In genomic region chr7:62378529-62378928, GRCm38 (mm10) we compare ENCODE assay signal across 14 mouse cellular contexts. TPM values are rescaled to one million over a fixed set of nuclear protein-coding genes. Genes with fewer than 3 reads are reported as not detected.
DNase-seq lines count a peak whose midpoint lies in the region; ATAC-seq lines count a peak whose summit lies in the region.
"Had no signal": no experiment of that assay in that cellular context is flagged by ENCODE, and none has a peak within 500 bp of the region (broad histone marks: within the 10 kb centered on the region; RNA-seq: fewer than 3 reads in every experiment).

No protein-coding gene starts in this region.

- no peaks in the 10 kb centered on the region for H3K27me3 ChIP-seq in embryonic facial prominence, embryonic 14.5 days (replicated peaks; ENCODE audit: control insufficient read depth, insufficient read depth, low read length)
- no peaks in the 10 kb centered on the region for H3K27me3 ChIP-seq in forebrain, embryonic 12.5 days
- H3K27me3 ChIP-seq in hindbrain, embryonic 14.5 days (ENCODE audit: control insufficient read depth, insufficient read depth, low read length), result no peaks in the 10 kb centered on the region
- no peaks in the 10 kb centered on the region for H3K27me3 ChIP-seq in midbrain, embryonic 14.5 days (ENCODE audit: control insufficient read depth, insufficient read depth, low read length)
- no peaks in the 10 kb centered on the region for H3K27me3 ChIP-seq in intestine, embryonic 16.5 days (replicated peaks; ENCODE audit: control insufficient read depth, insufficient read depth, low read length)
- H3K27me3 ChIP-seq: CH12.LX had no signal

- H3K4me3 ChIP-seq in embryonic facial prominence, embryonic 14.5 days (ENCODE audit: low read depth, low read length), result peak overlapping the region; percentile 52
- peak overlapping the region; percentile 53 for H3K4me3 ChIP-seq in forebrain, embryonic 12.5 days (replicated peaks)
- H3K4me3 ChIP-seq in hindbrain, embryonic 14.5 days (replicated peaks; ENCODE audit: low read length), result peak overlapping the region; percentile 58
- H3K4me3 ChIP-seq in midbrain, embryonic 14.5 days (replicated peaks; ENCODE audit: low read depth, low read length), result peak overlapping the region; percentile 56
- no peak overlapping the region for H3K4me3 ChIP-seq in intestine, embryonic 16.5 days (ENCODE audit: low read length)

- H3K27ac ChIP-seq in embryonic facial prominence, embryonic 14.5 days (replicated peaks; ENCODE audit: low read depth, low read length), result no peak overlapping the region
- H3K27ac ChIP-seq in forebrain, embryonic 12.5 days, result no peak overlapping the region
- H3K27ac ChIP-seq in hindbrain, embryonic 14.5 days, result no peak overlapping the region
- H3K27ac ChIP-seq in midbrain, embryonic 14.5 days (replicated peaks; ENCODE audit: low read depth, low read length), result no peak overlapping the region
- no peak overlapping the region for H3K27ac ChIP-seq in intestine, embryonic 16.5 days (ENCODE audit: low read length)

- H3K4me1 ChIP-seq in embryonic facial prominence, embryonic 14.5 days (ENCODE audit: control insufficient read depth, insufficient read depth, low read length), result no peaks in the 10 kb centered on the region
- H3K4me1 ChIP-seq in forebrain, embryonic 12.5 days, result peaks cover 14% of the 10 kb centered on the region
- no peaks in the 10 kb centered on the region; the same call in 1 of the 2 replicates for H3K4me1 ChIP-seq in hindbrain, embryonic 14.5 days (replicated peaks; ENCODE audit: control insufficient read depth, insufficient read depth, low read length)
- H3K4me1 ChIP-seq in midbrain, embryonic 14.5 days (ENCODE audit: control insufficient read depth, insufficient read depth, low read length), result 0 out of 2 replicates have a peak, but pooled peaks cover 5% of the 10 kb centered on the region
- H3K4me1 ChIP-seq in intestine, embryonic 16.5 days (ENCODE audit: control insufficient read depth, insufficient read depth, low read length), result no peaks in the 10 kb centered on the region

- ATAC-seq in embryonic facial prominence, embryonic 14.5 days (ENCODE audit: low read depth), result no peak
- ATAC-seq in forebrain, embryonic 12.5 days (ENCODE audit: low FRiP score), result no peak
- no peak for ATAC-seq in hindbrain, embryonic 14.5 days (ENCODE audit: low FRiP score)
- no peak for ATAC-seq in midbrain, embryonic 14.5 days (ENCODE audit: low FRiP score, low TSS enrichment)
- no peak for ATAC-seq in intestine, embryonic 16.5 days

- peak overlapping the region; percentile 8; the same call in 1 of the 2 replicates for H3K9ac ChIP-seq in embryonic facial prominence, embryonic 14.5 days (ENCODE audit: low read depth, low read length)
- peak overlapping the region; percentile 63 for H3K9ac ChIP-seq in forebrain, embryonic 12.5 days
- H3K9ac ChIP-seq in hindbrain, embryonic 14.5 days, result peak overlapping the region; percentile 81
- H3K9ac ChIP-seq in midbrain, embryonic 14.5 days (replicated peaks; ENCODE audit: low read length), result peak overlapping the region; percentile 75; the same call in 1 of the 2 replicates
- no peak overlapping the region for H3K9ac ChIP-seq in intestine, embryonic 16.5 days (ENCODE audit: low read depth, low read length)

- 88% methylated on average over 8 of the region's 9 CpGs for WGBS in embryonic facial prominence, embryonic 14.5 days
- WGBS in forebrain, embryonic 12.5 days, result 88% methylated on average over 9 of the region's 9 CpGs
- WGBS in hindbrain, embryonic 14.5 days, result 81% methylated on average over 9 of the region's 9 CpGs
- WGBS in midbrain, embryonic 14.5 days, result 89% methylated on average over 9 of the region's 9 CpGs
- 86% methylated on average over 9 of the region's 9 CpGs for WGBS in intestine, embryonic 16.5 days

- no peak for DNase-seq in embryonic facial prominence, embryonic 14.5 days (ENCODE audit: low spot score)
- no peak for DNase-seq in hindbrain, embryonic 14.5 days (ENCODE audit: low spot score)
- no peak for DNase-seq in midbrain, embryonic 14.5 days
- no peak for DNase-seq in spleen, postnatal 14 days (ENCODE audit: low spot score in 2 of 2)
- DNase-seq in cerebellum, postnatal 4 days (ENCODE audit: low spot score in 2 of 2), result no peak
- DNase-seq in adrenal gland, adult 18-20 months (ENCODE audit: low spot score in 2 of 2), result no peak
- DNase-seq: cerebellum, adult 11-12 months; kidney, adult 9 months; retina, postnatal 1 day had no signal

- peaks cover 8% of the 10 kb centered on the region; the same call in 1 of the 2 replicates for H3K9me3 ChIP-seq in embryonic facial prominence, embryonic 14.5 days (ENCODE audit: control insufficient read depth, low read length)
- peaks cover 32% of the 10 kb centered on the region; the same call in 1 of the 2 replicates for H3K9me3 ChIP-seq in forebrain, embryonic 12.5 days
- H3K9me3 ChIP-seq in hindbrain, embryonic 14.5 days (ENCODE audit: control insufficient read depth, low read length), result peaks cover 25% of the 10 kb centered on the region
- H3K9me3 ChIP-seq in midbrain, embryonic 14.5 days (ENCODE audit: control insufficient read depth, low read length), result peaks cover 13% of the 10 kb centered on the region
- H3K9me3 ChIP-seq in intestine, embryonic 16.5 days (ENCODE audit: control insufficient read depth, low read length), result peaks cover 11% of the 10 kb centered on the region; the same call in 1 of the 2 replicates

- H3K36me3 ChIP-seq in embryonic facial prominence, embryonic 14.5 days (ENCODE audit: control insufficient read depth, insufficient read depth, low read length), result no peaks in the 10 kb centered on the region
- peaks cover 6% of the 10 kb centered on the region; the same call in 1 of the 2 replicates for H3K36me3 ChIP-seq in forebrain, embryonic 12.5 days (replicated peaks)
- peaks cover 9% of the 10 kb centered on the region for H3K36me3 ChIP-seq in hindbrain, embryonic 14.5 days (replicated peaks; ENCODE audit: control insufficient read depth, insufficient read depth)
- H3K36me3 ChIP-seq in midbrain, embryonic 14.5 days (ENCODE audit: control insufficient read depth, insufficient read depth, low read length), result 0 out of 2 replicates have a peak, but pooled peaks cover 3% of the 10 kb centered on the region
- no peaks in the 10 kb centered on the region for H3K36me3 ChIP-seq in intestine, embryonic 16.5 days (ENCODE audit: control insufficient read depth, insufficient read depth, low read length)

- peak overlapping the region; percentile 55; the same call in 1 of the 2 replicates for H3K4me2 ChIP-seq in embryonic facial prominence, embryonic 14.5 days (ENCODE audit: low read depth, low read length)
- peak overlapping the region; percentile 65 for H3K4me2 ChIP-seq in forebrain, embryonic 12.5 days
- H3K4me2 ChIP-seq in hindbrain, embryonic 14.5 days (replicated peaks), result peak overlapping the region; percentile 62
- peak overlapping the region; percentile 61 for H3K4me2 ChIP-seq in midbrain, embryonic 14.5 days (ENCODE audit: low read length)
- H3K4me2 ChIP-seq in intestine, embryonic 16.5 days (ENCODE audit: low read depth, low read length), result no peak overlapping the region

RNA-seq across cellular contexts. Expression of gene Magel2, which starts 1.7 kb away (rescaled TPM):
- 12.9 and 13.3 TPM in 2 replicates for polyA plus RNA-seq in embryonic facial prominence, embryonic 14.5 days (2014; fragmentation: Nextera tagmentation; extraction: Ambion mirVana)
- polyA plus RNA-seq in forebrain, embryonic 12.5 days (2016; fragmentation: Nextera tagmentation; extraction: Ambion mirVana), result 22.3 and 30.3 TPM in 2 replicates
- 17.2 and 17.6 TPM in 2 replicates for polyA plus RNA-seq in hindbrain, embryonic 14.5 days (2014; fragmentation: Nextera tagmentation; extraction: Ambion mirVana)
- polyA plus RNA-seq in midbrain, embryonic 14.5 days (2014; fragmentation: Nextera tagmentation; extraction: Ambion mirVana), result 16.2 and 16.3 TPM in 2 replicates
- polyA plus RNA-seq in intestine, embryonic 16.5 days (2015; fragmentation: Nextera tagmentation; extraction: Ambion mirVana), result 0.50 and 0.59 TPM in 2 replicates
- total RNA-seq in adrenal gland, adult 18-20 months (2021), result 1 to 10 TPM in 1 of 2 experiments, under 1 TPM in 1; 0.80 to 1.2 TPM
- total RNA-seq: CH12.LX; gastrocnemius, adult 8-10 months; hematopoietic stem cell, adult 5-6 weeks had no signal

RNA-seq across cellular contexts. Expression of gene Ndn, which starts 32.2 kb away (rescaled TPM):
- polyA plus RNA-seq in embryonic facial prominence, embryonic 14.5 days (2014; fragmentation: Nextera tagmentation; extraction: Ambion mirVana), result 205 and 214 TPM in 2 replicates
- 259 and 280 TPM in 2 replicates for polyA plus RNA-seq in forebrain, embryonic 12.5 days (2016; fragmentation: Nextera tagmentation; extraction: Ambion mirVana)
- polyA plus RNA-seq in hindbrain, embryonic 14.5 days (2014; fragmentation: Nextera tagmentation; extraction: Ambion mirVana), result 536 and 618 TPM in 2 replicates
- polyA plus RNA-seq in midbrain, embryonic 14.5 days (2014; fragmentation: Nextera tagmentation; extraction: Ambion mirVana), result 622 and 693 TPM in 2 replicates
- polyA plus RNA-seq in intestine, embryonic 16.5 days (2015; fragmentation: Nextera tagmentation; extraction: Ambion mirVana), result 48.6 and 52.0 TPM in 2 replicates
- total RNA-seq in adrenal gland, adult 18-20 months (2021), result 10 to 100 TPM; 69.4 to 80.4 TPM
- total RNA-seq: CH12.LX had no signal

RNA-seq across cellular contexts. Expression of gene Mkrn3, which starts 41.4 kb away (rescaled TPM):
- 6.2 TPM in 2 replicates for polyA plus RNA-seq in embryonic facial prominence, embryonic 14.5 days (2014; fragmentation: Nextera tagmentation; extraction: Ambion mirVana)
- polyA plus RNA-seq in forebrain, embryonic 12.5 days (2016; fragmentation: Nextera tagmentation; extraction: Ambion mirVana), result 25.1 and 25.5 TPM in 2 replicates
- polyA plus RNA-seq in hindbrain, embryonic 14.5 days (2014; fragmentation: Nextera tagmentation; extraction: Ambion mirVana), result 20.4 and 22.2 TPM in 2 replicates
- 21.9 and 22.5 TPM in 2 replicates for polyA plus RNA-seq in midbrain, embryonic 14.5 days (2014; fragmentation: Nextera tagmentation; extraction: Ambion mirVana)
- polyA plus RNA-seq in intestine, embryonic 16.5 days (2015; fragmentation: Nextera tagmentation; extraction: Ambion mirVana), result 2.9 and 3.1 TPM in 2 replicates
- 1 to 10 TPM; 1.2 to 1.3 TPM for total RNA-seq in adrenal gland, adult 18-20 months (2021)
